Mouse (Mus musculus): ENCODE measurements around the gene Gm17677.

Gm17677 gene

DNA sequence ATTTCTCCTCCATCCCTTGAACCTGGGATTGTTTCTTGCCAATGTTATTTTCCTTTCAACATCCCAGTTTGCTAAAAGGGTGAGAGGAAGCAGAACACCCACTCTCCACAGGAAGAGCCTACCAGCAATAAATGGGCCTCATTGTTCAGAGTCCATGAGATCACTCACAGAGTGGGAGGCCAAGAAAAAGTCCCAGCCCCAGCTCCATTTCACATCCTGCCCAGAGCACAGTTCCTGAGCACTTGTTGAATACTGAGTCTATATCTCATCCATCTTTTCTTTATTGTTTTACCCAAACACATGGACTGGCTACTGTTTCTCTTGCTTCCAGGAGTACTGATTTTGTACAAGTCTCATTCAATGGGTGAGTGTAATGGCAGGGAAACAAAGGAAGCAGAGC lies at the start of gene Gm17677:
Gene Gm17677, plus strand, starts transcription at position 301 of the 400 bp plus-strand sequence.
- no peak for DNase-seq

DNA sequence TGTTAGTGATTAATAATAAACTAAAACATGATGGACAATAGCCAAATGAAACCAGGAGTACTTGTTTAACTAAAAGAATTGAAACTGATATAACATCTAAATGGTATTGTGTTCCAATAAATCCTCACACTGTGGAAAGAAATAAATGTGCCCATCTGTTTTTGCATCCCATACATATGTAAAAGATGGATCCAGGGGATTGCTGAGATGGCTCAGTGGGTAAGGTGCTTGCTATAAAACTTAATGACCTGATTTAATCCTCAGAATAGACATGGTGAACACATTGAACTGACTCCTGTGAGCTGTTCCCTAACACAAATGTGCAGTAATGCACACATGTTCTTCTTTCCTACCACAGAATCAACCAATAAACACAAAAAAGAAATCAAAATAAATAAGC lies 48.9 kb upstream of the Gm17677 start:
- DNase-seq: no peak

DNA sequence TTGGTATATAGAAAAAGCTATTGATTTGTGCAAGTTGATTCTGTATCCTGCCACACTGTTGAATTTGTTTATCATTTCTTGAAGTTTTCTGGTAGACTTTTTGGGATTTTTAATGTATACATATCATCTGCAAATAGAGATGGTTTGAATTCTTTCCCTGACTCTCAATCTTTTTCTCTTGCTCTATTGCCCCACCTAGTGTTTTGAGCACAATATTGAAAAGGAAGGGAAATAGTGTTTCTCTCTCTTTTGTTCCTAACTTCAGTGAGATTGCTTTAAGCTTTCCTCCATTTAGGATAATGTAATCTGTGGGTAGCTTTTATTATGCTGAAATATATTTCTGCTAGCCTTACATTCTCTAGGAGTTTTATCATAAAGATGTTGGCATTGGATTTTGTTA lies 33.6 kb upstream of the Gm17677 start:
- no peak for DNase-seq

DNA sequence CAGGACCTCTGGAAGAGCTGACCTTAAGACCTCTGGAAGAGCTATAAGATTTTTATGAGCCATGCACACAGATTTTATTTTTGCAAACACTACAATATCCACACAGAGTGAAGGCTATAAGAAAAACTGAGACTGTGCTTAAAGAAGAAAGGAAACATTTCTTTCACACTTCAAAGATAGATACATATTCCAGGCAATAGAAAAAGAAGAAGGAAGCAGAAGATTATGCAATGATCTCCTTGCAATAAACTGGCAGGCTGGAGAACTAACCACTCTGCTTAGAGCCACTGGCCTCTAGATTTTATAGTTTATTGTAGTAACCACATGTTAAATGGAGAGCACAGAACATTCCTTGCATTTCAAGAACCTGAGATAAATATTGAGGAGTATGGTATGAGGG lies 16.0 kb downstream of the Gm17677 start:
- no peak for DNase-seq

DNA sequence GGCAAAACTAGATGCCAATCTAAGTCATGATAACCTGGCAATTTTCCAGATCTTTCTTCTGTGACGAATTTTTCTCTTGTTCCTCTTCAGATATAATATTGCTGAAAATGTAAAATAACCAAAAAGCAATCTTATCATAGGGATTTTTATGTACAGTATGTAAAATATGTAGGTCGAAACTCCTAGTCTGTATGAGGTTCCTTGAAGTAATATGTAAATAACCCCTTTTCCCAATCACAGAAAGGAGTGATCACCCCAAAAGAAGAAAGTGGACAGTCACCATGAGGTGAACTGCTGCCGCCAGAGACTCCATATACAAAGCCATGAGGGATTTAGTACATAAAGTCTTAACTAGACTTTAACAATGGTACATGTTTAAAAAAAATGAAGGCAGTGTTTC lies 37.2 kb downstream of the Gm17677 start, which contains the start of gene Gm17727:
Gene Gm17727, minus strand, starts transcription at position 101 of the 400 bp plus-strand sequence.
- no peak for DNase-seq

DNA sequence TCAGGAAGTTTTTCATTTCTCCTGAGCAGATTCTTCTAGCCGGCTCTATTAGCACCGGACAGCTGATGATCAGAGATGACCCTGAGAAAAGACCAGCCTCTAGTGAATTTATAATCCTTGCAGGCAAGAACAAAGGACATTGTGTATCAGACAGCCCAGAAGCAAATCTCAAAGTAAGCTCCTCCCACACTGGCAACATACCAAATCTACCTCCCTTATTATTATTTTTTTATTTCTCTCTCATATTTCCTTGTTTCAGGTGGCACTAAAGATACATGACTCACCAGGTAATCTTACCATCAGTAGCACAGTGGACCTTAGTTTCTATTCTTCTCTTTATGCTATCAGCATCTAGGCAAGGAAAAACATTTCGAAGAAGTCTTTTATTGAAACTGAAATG lies 49.2 kb downstream of the Gm17677 start, which contains the start of the genes Gm27235 and D730048I06Rik:
Gene Gm27235, minus strand, starts transcription at position 101 of the 400 bp plus-strand sequence.
Gene D730048I06Rik, minus strand, starts transcription at position 112 of the 400 bp plus-strand sequence.
- DNase-seq: no peak

All from kidney, postnatal 14 days (tissue).